Mouse (Mus musculus) lung, postnatal 0 days (tissue): ENCODE data around the gene Caly.

Experiments
- CTCF ChIP-seq: IDR thresholded peaks from 2 replicates; pipeline ENCODE4 v1.5.1; 2016; ENCODE audit warnings: antibody characterized with exemption, mild to moderate bottlenecking
- EP300 ChIP-seq: IDR thresholded peaks from 2 replicates; pipeline ENCODE4 v1.6.1; 2016; ENCODE audit warnings: antibody characterized with exemption, mild to moderate bottlenecking, control low read depth

DNA sequence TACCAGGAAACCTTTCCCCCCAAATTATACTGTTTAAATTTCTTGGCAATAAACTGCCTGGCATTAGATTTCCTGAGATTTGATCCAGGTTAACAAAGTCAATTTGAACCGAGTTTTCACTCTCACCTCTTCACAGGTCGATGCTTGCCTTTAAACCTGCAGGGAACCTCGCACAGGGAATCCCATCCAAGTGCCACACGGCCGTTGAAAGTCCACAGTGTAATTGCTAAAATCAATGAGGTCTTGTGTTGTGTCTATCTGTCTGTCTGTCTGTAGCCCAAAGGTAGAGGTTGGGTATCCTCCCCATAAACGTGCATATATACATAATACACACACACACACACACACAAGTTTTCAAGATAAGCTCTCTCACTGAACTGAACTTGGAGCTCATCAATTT is 15.0 kb downstream of the Caly start:
- no peak for TF ChIP-seq CTCF
- no peak for TF ChIP-seq EP300
